Mouse (Mus musculus) adrenal gland, postnatal 25 days (tissue): Measurements from ENCODE around the gene Ube3b. TPM values are rescaled to one million over a fixed set of nuclear protein-coding genes. Genes with fewer than 3 reads are reported as not detected.

Source experiments
- DNase-seq: peaks from one replicate; pipeline ENCODE4 v3.0.0; 2021; ENCODE audit warnings: mixed read lengths
- long read RNA-seq: library from polyadenylated mRNA; stranded (forward); transcript quantifications from one replicate; pipeline ENCODE4 v2.0.0, GENCODE M21; 2021
- total RNA-seq: library from RNA; stranded (reverse); gene quantifications from 2 replicates; pipeline ENCODE4 v1.2.3, GENCODE M21; 2021

Ube3b gene
- total RNA-seq: 68.2 and 75.7 TPM in 2 replicates
- long read RNA-seq, full-length matches to known transcripts: 1 of 11 reads
- long read RNA-seq, partial matches to known transcripts: 9 of 11 reads
- long read RNA-seq, other reads (novel, unspliced or antisense): 1 of 11 reads

DNA sequence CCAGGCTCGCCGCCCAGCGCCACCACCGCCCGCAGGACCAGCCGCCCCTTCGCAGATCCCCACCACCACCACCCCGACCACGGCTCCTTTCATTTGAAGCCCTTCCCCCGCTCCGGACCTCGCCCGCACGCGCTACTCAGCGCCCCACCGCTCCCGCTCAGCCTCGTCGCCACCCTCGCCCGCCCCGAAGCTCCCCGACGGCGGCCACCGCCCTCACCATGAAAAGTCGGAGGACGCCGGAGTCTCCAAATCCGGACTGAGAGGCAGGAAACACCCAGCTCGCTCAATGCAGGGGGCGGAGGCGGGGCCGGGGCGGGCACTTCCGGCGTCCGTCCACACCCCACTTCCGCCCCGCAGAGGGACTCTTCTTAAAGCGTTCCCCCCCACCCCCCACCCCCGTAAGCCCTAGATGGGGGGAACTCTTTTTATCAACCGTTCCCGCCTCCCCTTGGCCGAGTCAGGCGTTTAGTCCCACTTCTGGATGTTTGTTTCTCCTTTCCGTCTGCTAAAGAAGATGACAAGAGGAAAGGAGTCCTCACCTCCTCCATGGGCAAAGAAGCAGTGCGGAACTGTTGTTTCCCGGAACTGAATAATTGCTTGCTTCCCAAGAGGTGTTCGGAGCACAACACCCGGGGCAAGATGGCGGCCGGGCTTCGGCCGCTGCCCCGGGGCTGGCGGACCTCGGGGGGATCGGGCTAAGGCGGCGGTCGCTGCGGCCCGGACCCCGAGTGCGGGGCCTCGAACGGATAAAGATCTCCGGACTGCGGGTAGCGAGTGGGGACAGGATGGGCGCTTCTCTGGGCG lies at the start of gene Ube3b, which contains the start of gene Kctd10:
Ube3b (plus strand) TSS at position 399 of the 804 bp plus-strand sequence.
Kctd10 (minus strand) TSS at position 300 of the 804 bp plus-strand sequence.
- DNase-seq: peak; percentile 86

DNA sequence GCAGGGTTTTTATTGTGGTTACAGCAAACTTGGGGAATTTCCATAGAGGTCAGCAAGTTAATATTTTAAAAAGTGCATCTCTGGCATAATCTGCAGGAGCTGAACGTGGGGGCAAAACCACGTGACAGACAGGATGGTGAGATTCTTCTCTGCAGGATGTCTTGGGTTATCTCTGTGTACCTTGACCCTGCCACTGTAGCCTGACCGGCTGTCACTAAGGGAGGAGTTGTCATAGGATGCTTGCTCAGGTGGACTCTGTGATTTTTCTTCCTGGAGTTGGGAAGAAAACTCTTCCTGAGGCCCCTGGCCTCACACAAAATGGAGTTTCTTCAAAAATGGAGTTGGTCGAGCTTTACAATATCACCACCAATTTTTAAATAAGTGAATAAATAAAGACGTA lies 37.4 kb upstream of the Ube3b start:
- no peak for DNase-seq

DNA sequence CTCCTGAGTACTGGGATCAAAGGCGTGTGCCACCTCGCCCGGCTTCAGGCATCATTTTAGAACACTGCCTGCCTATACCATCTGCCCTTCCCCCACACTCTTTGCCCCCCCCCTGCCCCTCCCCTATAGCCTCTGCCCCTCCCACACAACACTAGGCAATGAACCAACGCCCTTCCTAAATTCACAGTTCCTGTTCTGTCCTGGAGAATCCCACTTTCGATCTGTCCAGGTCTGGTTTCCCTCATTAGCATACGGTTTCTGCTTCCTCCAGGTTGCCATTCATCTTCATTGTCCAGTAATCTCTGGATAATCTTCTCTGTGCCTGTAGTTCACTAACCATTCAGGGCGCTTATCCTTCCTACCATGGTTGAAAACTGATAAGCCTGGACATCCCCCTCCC lies 36.8 kb upstream of the Ube3b start:
- DNase-seq: no peak

DNA sequence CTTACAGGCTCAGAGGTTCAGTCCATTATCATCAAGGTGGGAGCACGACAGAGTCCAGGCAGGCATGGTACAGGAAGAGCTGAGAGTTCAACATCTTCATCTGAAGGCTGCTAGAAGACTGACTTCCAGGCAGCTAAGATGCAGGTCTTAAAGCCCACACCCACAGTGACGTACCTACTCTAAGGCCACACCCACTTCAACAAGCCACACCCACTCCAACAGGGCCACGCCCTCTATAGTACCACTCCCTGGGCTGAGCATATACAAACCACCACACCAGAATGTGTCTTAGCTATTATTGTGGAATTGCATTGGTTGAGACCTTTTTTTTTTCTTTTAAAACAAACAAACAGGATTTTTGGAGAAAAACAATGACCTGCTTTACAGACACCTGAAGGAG lies 34.9 kb upstream of the Ube3b start:
- DNase-seq: no peak

GRCm38 (mm10) chr5:114347005-114347404 lies 33.4 kb upstream of the Ube3b start:
- no peak for DNase-seq

- no peak for DNase-seq
These were observed 28.9 kb upstream of the Ube3b start for GRCm38 (mm10) chr5:114351490-114351889.

GRCm38 (mm10) chr5:114356250-114356935 lies 24.0 kb upstream of the Ube3b start:
- DNase-seq: peak; percentile 58

DNA sequence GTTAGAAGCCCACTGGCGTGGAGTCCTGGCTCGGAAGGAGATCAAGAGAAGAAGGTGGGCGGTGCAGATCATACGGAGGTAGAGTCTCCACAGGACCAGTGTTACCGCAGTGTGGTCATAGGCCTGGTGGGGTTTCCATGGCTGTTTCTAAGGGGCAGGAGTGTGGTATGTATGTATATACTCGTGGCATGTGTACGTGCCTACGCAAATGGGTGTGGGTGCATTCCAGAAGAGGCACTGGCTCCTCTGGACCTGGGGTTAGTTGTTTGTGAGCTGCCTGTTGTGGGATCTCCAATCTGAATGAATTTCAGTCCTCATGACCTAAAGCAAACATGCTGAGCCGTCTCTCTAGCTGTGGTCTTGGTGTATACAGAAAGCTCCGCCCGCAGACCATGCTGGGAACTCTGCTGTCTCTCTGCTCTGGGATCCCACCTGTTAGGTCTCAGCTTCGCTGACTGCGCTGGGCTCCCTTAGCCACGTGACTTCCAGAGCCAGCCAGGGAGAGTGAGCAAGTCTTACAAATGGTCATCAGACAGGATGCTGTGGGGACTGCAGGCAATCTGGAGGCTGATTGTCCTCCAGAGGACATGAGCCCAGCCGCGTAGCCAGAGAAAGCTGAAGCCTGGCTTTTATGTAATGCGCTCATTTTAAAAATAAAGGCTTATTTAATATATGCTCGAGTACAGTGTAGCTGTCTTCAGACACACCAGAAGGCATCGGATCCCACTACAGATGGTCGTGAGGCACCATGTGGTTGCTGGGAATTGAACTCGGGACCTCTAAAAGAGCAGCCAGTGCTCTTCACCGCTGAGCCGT lies 23.3 kb upstream of the Ube3b start:
- no peak for DNase-seq

DNA sequence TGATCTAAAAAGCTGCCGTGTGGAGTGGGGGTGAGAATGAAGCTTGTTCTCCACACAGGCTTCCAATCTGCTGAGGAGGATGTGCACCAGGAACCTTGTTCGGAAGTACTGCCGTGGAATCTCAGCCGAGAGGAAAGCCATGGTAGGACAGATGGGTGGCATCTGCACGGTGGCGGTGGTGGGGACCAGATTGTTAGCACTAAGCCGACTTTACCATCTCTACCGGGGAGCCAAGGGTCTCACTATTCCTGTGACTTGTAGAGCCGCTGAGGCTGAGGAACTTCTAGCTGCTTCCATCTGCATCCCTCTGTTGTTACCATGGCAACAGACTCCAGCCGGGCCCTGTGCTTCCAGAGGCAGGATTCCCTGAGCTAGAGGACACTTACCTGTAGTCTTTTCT lies 21.6 kb upstream of the Ube3b start:
- no peak for DNase-seq

DNA sequence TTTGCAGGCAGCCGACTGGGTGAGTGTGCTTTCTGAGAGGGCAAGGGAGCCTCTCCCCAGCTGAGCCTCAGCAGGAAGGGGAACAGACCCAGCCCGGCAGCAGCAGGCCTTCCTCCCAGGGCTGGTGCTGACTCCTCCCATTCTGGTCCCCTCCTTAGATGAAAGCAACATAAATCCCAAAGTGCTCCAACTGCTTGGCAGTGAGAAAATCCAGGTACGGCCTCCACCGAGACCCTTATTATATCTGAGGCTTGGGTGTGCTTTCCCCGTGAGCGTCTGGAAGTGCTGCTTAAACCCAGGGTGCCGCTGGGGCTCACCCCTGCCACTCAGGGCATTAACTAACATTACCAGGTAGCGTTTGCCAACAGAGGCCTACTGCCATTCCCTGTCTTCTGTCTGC lies 20.8 kb upstream of the Ube3b start:
- no peak for DNase-seq

GRCm38 (mm10) chr5:114360968-114361367 lies 19.4 kb upstream of the Ube3b start:
- no peak for DNase-seq

DNA sequence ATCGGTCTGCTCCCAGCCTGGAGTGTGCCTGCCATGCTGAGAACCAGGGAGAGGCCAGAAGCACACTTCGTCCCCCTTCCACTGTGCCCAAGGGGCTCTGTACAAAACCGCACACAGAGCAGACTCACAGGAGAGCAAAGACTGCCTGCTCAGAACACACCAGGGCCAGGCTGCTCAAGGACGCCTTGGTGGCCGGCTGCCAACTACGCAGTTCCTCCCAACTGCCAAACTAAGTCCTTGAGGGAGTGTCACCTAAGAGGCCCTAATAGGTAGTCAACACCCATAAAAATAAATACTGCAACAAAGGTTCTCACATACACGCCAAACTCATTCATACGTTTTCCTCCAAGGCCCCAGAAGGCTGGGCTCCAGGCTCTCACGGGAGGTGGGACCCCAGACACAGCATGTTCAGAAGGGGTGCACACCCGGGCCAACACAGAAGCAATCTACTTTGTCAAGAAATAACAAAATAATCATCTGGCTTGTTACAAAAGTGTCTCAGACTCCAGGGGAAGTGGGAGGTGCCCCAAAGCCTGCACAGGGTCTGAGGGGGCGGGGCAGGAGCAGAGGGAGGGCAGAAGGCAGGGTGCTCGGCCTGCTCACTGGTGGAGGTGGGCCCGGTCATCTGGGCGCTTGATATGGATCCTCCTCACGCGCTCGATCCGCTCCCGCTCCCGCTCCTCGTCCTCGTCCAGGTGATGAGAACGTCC lies 15.2 kb upstream of the Ube3b start:
- peak; percentile 68 for DNase-seq

- no peak for DNase-seq
These were observed 12.3 kb upstream of the Ube3b start for GRCm38 (mm10) chr5:114368121-114368520.

GRCm38 (mm10) chr5:114368803-114369496 lies 11.5 kb upstream of the Ube3b start:
- DNase-seq: no peak

GRCm38 (mm10) chr5:114369921-114370320 lies 10.5 kb upstream of the Ube3b start:
- DNase-seq: no peak

DNA sequence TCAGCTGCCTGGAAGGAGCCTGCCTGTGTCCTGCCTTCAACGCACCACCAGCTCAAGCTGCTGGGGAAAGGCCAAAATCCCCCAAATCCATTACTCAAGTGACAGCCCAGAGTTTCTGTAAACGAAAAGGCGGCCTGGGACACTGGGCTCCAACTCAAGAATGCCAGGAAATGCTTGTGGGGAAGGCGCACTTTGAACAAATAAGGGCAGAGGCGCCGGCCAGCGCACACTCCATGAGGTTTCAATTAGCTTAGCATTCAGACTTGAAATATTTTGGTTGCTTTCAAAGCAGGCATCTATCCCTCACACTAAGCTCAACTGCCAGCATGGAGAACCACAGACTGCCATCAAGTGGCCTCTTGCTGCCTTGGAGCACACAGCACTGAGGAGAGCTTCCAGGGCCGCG lies 10.0 kb upstream of the Ube3b start:
- no peak for DNase-seq

- no peak for DNase-seq
These were observed 9.1 kb upstream of the Ube3b start for GRCm38 (mm10) chr5:114371331-114371730.

DNA sequence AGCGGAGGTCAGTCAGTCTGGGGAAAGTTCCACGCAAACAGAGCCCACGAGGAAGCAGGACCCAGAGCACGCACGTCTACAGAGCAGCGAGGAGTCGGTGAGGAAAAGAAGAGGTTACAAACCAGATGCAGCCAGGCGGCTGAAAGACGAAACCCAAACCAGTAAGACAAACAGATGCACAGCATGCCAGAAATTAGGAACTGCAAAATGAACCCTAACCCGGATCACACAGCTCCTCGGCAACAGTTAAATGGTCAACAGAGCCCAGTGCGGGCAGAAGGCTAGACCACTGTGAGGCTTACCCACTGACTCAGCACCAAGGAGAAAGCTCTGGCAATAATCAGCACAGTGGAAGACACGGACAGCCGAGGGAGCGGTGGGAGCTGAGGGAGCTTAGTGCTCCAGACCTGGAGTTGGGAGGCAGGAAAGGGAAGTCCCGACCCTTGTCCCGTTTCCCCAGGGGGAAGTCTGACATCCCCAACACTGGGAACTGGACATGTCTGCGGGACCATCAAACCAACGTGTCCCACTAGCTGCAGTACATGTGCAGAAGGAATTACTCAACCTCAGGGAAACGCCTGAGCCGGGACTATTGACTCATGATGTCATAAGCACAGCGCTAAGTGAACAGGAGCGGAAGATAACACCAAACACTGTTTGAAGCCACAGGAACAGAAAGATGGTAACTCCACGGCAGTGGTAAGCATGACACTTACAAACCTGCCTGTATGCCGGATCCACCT lies 8.5 kb upstream of the Ube3b start:
- DNase-seq: no peak

GRCm38 (mm10) chr5:114372565-114372964 lies 7.8 kb upstream of the Ube3b start:
- no peak for DNase-seq

DNA sequence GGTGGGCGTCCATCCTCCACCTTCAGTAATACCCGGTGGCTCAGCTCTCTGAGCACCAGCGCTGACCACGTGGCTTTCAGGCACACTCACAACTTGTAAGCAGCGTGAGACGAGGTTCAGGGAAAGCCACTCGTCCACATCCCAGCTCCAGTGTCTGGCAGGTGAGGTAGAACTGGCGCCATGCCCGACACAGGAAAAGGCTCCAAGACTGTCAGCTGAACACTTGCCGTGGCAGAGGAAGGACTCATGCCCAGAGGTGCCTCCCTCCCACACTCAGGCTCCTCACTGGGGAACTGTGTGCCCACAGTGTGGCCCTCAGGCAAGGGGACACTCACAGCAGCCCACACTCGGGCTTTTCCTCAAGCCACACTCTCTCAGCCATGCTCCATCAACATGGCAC lies 7.2 kb upstream of the Ube3b start:
- DNase-seq: peak; percentile 30

DNA sequence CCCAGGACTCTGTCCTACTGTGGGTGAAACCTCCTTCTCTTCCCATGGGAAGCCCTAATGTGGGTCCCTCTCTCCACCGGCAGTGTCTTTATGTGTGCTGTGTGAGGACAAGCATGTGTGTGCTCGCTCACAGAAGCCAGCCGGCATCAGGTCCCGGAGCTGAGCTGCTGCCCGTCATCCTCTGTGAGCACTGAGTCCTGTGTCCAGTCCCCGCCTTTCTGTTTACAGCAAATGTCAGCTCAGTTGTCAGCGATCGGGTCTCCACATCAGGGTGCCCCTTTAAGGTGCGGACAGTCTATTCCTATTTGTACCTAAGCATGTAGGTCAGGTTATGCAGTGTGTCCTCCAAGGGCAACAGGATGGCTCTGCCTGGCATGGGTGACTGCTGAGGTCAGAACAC lies 6.8 kb upstream of the Ube3b start:
- DNase-seq: no peak
